9 mouse cellular contexts compared by ENCODE assay signal in the genomic region with DNA sequence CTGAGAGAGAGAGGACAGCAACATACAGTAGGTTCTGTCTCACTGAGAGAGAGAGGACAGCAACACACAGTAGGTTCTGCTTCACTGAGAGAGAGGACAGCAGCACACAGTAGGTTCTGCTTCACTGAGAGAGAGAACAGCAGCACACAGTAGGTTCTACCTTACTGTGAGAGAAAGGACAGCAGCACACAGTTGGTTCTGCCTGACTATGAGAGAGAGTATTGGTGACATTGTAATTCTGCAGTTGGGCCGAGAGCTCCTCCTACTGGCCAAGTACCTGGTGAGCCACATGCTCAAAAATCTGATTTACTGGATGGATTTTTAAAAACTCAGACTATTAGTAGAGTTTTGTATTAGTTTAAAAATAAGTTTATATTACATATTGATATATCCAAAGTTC. TPM values are rescaled to one million over a fixed set of nuclear protein-coding genes. Genes with fewer than 3 reads are reported as not detected.
DNase-seq lines count a peak whose midpoint lies in the region; ATAC-seq and TF ChIP-seq lines count a peak whose summit lies in the region.
"Had no signal": no experiment of that assay in that cellular context is flagged by ENCODE, and none has a peak within 500 bp of the region (broad histone marks: within the 10 kb centered on the region; RNA-seq: fewer than 3 reads in every experiment).

No protein-coding gene starts in this region.

- peak; percentile 83 for DNase-seq in intestine, embryonic 14.5 days (ENCODE audit: low spot score)
- peak; percentile 35 for DNase-seq in c-Kit-positive CD71-positive TER-119-positive erythroid progenitor cells, embryonic 14.5 days (ENCODE audit: low spot score)
- DNase-seq in hindbrain, postnatal 0 days (ENCODE audit: low spot score) = peak; percentile 74
- DNase-seq in left cerebral cortex, adult 11 months (ENCODE audit: low spot score) = peak; percentile 51
- peak; percentile 90 for DNase-seq in midbrain, embryonic 11.5 days (ENCODE audit: low spot score, missing footprints)
- DNase-seq in spleen, adult 12 weeks (ENCODE audit: low spot score) = peak; percentile 8

- H3K4me1 ChIP-seq in intestine, embryonic 14.5 days (replicated peaks; ENCODE audit: control insufficient read depth, insufficient read depth, low read length) = no peaks in the 10 kb centered on the region
- no peaks in the 10 kb centered on the region for H3K4me1 ChIP-seq in intestine, embryonic 15.5 days (replicated peaks)
- no peaks in the 10 kb centered on the region for H3K4me1 ChIP-seq in forebrain, embryonic 15.5 days
- no peaks in the 10 kb centered on the region for H3K4me1 ChIP-seq in hindbrain, postnatal 0 days (ENCODE audit: insufficient read depth, low read length)
- H3K4me1 ChIP-seq in midbrain, embryonic 11.5 days (ENCODE audit: control insufficient read depth, insufficient read depth, low read length) = no peaks in the 10 kb centered on the region
- H3K4me1 ChIP-seq: stomach, embryonic 15.5 days had no signal

- no peaks in the 10 kb centered on the region for H3K9me3 ChIP-seq in intestine, embryonic 14.5 days (ENCODE audit: control insufficient read depth, low read length)
- no peaks in the 10 kb centered on the region for H3K9me3 ChIP-seq in intestine, embryonic 15.5 days
- H3K9me3 ChIP-seq in forebrain, embryonic 15.5 days = no peaks in the 10 kb centered on the region
- no peaks in the 10 kb centered on the region for H3K9me3 ChIP-seq in hindbrain, postnatal 0 days (ENCODE audit: low read length)
- no peaks in the 10 kb centered on the region for H3K9me3 ChIP-seq in midbrain, embryonic 11.5 days (ENCODE audit: control insufficient read depth, low read length)
- H3K9me3 ChIP-seq: stomach, embryonic 15.5 days had no signal

- no peak overlapping the region for H3K4me2 ChIP-seq in intestine, embryonic 14.5 days (ENCODE audit: low read length)
- H3K4me2 ChIP-seq in intestine, embryonic 15.5 days (replicated peaks) = no peak overlapping the region
- H3K4me2 ChIP-seq in forebrain, embryonic 15.5 days (replicated peaks) = no peak overlapping the region
- no peak overlapping the region for H3K4me2 ChIP-seq in hindbrain, postnatal 0 days (ENCODE audit: low read depth, low read length)
- no peak overlapping the region for H3K4me2 ChIP-seq in midbrain, embryonic 11.5 days
- H3K4me2 ChIP-seq: stomach, embryonic 15.5 days had no signal

- H3K36me3 ChIP-seq in intestine, embryonic 14.5 days (ENCODE audit: control insufficient read depth, insufficient read depth, low read length) = peaks cover 6% of the 10 kb centered on the region
- H3K36me3 ChIP-seq in intestine, embryonic 15.5 days = no peaks in the 10 kb centered on the region
- H3K36me3 ChIP-seq in forebrain, embryonic 15.5 days = no peaks in the 10 kb centered on the region
- no peaks in the 10 kb centered on the region for H3K36me3 ChIP-seq in hindbrain, postnatal 0 days (ENCODE audit: insufficient read depth, low read length)
- H3K36me3 ChIP-seq in midbrain, embryonic 11.5 days (ENCODE audit: control insufficient read depth, insufficient read depth, low read length) = no peaks in the 10 kb centered on the region
- H3K36me3 ChIP-seq: stomach, embryonic 15.5 days had no signal

- H3K9ac ChIP-seq in intestine, embryonic 14.5 days (ENCODE audit: low read length) = no peak overlapping the region
- H3K9ac ChIP-seq in intestine, embryonic 15.5 days = no peak overlapping the region
- no peak overlapping the region for H3K9ac ChIP-seq in forebrain, embryonic 15.5 days (replicated peaks)
- no peak overlapping the region for H3K9ac ChIP-seq in hindbrain, postnatal 0 days (replicated peaks; ENCODE audit: low read length)
- no peak overlapping the region for H3K9ac ChIP-seq in midbrain, embryonic 11.5 days (ENCODE audit: low read length)
- H3K9ac ChIP-seq: stomach, embryonic 15.5 days had no signal

- ATAC-seq in intestine, embryonic 14.5 days (replicated peaks; ENCODE audit: low FRiP score, low TSS enrichment, low read depth) = 0 out of 2 replicates have a peak, but pooled peaks have one; percentile 55
- no peak; the same call in 1 of the 2 replicates for ATAC-seq in intestine, embryonic 15.5 days
- peak; percentile 85 for ATAC-seq in forebrain, embryonic 15.5 days (replicated peaks)
- ATAC-seq in hindbrain, postnatal 0 days = peak; percentile 75; the same call in 1 of the 2 replicates
- 0 out of 2 replicates have a peak, but pooled peaks have one; percentile 71 for ATAC-seq in midbrain, embryonic 11.5 days (ENCODE audit: low FRiP score)

- TF ChIP-seq CTCF in hindbrain, postnatal 0 days (IDR thresholded peaks at IDR 0.05; ENCODE audit: low read depth) = peak; percentile 86

- no peak overlapping the region for H3K27ac ChIP-seq in intestine, embryonic 14.5 days (ENCODE audit: low read depth)
- H3K27ac ChIP-seq in intestine, embryonic 15.5 days = no peak overlapping the region
- no peak overlapping the region for H3K27ac ChIP-seq in forebrain, embryonic 15.5 days (replicated peaks)
- H3K27ac ChIP-seq in hindbrain, postnatal 0 days = no peak overlapping the region
- no peak overlapping the region for H3K27ac ChIP-seq in midbrain, embryonic 11.5 days (ENCODE audit: low read depth, low read length)
- H3K27ac ChIP-seq: stomach, embryonic 15.5 days had no signal

- no peaks in the 10 kb centered on the region for H3K27me3 ChIP-seq in intestine, embryonic 14.5 days (replicated peaks; ENCODE audit: control insufficient read depth, insufficient read depth, low read length)
- no peaks in the 10 kb centered on the region for H3K27me3 ChIP-seq in intestine, embryonic 15.5 days (replicated peaks)
- no peaks in the 10 kb centered on the region for H3K27me3 ChIP-seq in forebrain, embryonic 15.5 days
- no peaks in the 10 kb centered on the region for H3K27me3 ChIP-seq in hindbrain, postnatal 0 days (ENCODE audit: insufficient read depth, low read length)
- H3K27me3 ChIP-seq in midbrain, embryonic 11.5 days (ENCODE audit: control insufficient read depth, insufficient read depth, low read length) = no peaks in the 10 kb centered on the region
- H3K27me3 ChIP-seq: stomach, embryonic 15.5 days had no signal

- H3K4me3 ChIP-seq in intestine, embryonic 14.5 days (ENCODE audit: low read depth, low read length) = no peak overlapping the region
- no peak overlapping the region for H3K4me3 ChIP-seq in intestine, embryonic 15.5 days (replicated peaks)
- H3K4me3 ChIP-seq in forebrain, embryonic 15.5 days = no peak overlapping the region
- no peak overlapping the region for H3K4me3 ChIP-seq in hindbrain, postnatal 0 days (ENCODE audit: low read length)
- no peak overlapping the region for H3K4me3 ChIP-seq in midbrain, embryonic 11.5 days (ENCODE audit: low read depth, low read length)
- H3K4me3 ChIP-seq: stomach, embryonic 15.5 days had no signal

- 7% methylated on average over 1 of the region's 1 CpGs for WGBS in intestine, embryonic 14.5 days
- WGBS in intestine, embryonic 15.5 days = 3% methylated on average over 1 of the region's 1 CpGs
- 21% methylated on average over 1 of the region's 1 CpGs for WGBS in forebrain, embryonic 15.5 days
- 12% methylated on average over 1 of the region's 1 CpGs for WGBS in hindbrain, postnatal 0 days
- 22% methylated on average over 1 of the region's 1 CpGs for WGBS in midbrain, embryonic 11.5 days

RNA-seq across cellular contexts. Expression of gene Smlr1, which starts 47.6 kb away (rescaled TPM):
- polyA plus RNA-seq in intestine, embryonic 14.5 days (2014; fragmentation: Nextera tagmentation; extraction: Ambion mirVana) = not detected in 2 replicates
- polyA plus RNA-seq in intestine, embryonic 15.5 days (2015; fragmentation: Nextera tagmentation; extraction: Ambion mirVana) = 9.3 and 12.8 TPM in 2 replicates
- polyA plus RNA-seq in forebrain, embryonic 15.5 days (2015; fragmentation: Nextera tagmentation; extraction: Ambion mirVana) = not detected in 2 replicates
- total RNA-seq in hindbrain, postnatal 0 days (2014; rRNA removed) = not detected in 2 replicates
- not detected in 2 replicates for polyA plus RNA-seq in hindbrain, postnatal 0 days (2015; fragmentation: Nextera tagmentation; extraction: Ambion mirVana)
- polyA plus RNA-seq in midbrain, embryonic 11.5 days (2014; fragmentation: Nextera tagmentation; extraction: Ambion mirVana) = not detected in 2 replicates

Comparison
In these comparisons a context has a peak if more than half of its experiments do, and no peak if none do; other contexts are left out.
1. DNase-seq: peak in every context shown above with its lines; median percentile 90 in midbrain, embryonic 11.5 days; 83 in intestine, embryonic 14.5 days; 74 in hindbrain, postnatal 0 days; 51 in left cerebral cortex, adult 11 months; 35 in c-Kit-positive CD71-positive TER-119-positive erythroid progenitor cells, embryonic 14.5 days; 8 in spleen, adult 12 weeks.